Mouse (Mus musculus) lung, postnatal 10 days (tissue): ENCODE measurements around the gene Prkcz.

Source experiments
- DNase-seq: peaks from one replicate; pipeline ENCODE4 v3.0.0; 2021

Prkcz gene

DNA sequence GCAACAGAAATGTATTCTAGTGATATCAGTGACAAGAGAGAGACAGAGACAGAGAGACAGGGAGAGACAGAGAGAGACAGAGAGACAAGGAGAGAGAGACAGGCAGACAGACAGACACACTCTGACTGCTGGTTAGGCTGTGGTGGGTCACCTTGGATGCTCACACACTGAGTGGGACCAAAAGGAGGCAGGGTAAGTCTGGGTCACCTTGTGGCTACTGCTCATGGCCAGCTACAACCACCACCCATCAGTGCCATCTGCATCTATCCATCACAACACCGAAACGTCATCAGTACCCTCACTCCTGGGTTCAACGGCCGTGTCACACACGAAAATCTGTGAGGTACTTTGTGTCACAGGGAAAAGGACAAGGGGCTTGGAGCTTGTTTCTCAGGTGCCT, 53.6 kb downstream of the Prkcz start:
- no peak for DNase-seq

DNA sequence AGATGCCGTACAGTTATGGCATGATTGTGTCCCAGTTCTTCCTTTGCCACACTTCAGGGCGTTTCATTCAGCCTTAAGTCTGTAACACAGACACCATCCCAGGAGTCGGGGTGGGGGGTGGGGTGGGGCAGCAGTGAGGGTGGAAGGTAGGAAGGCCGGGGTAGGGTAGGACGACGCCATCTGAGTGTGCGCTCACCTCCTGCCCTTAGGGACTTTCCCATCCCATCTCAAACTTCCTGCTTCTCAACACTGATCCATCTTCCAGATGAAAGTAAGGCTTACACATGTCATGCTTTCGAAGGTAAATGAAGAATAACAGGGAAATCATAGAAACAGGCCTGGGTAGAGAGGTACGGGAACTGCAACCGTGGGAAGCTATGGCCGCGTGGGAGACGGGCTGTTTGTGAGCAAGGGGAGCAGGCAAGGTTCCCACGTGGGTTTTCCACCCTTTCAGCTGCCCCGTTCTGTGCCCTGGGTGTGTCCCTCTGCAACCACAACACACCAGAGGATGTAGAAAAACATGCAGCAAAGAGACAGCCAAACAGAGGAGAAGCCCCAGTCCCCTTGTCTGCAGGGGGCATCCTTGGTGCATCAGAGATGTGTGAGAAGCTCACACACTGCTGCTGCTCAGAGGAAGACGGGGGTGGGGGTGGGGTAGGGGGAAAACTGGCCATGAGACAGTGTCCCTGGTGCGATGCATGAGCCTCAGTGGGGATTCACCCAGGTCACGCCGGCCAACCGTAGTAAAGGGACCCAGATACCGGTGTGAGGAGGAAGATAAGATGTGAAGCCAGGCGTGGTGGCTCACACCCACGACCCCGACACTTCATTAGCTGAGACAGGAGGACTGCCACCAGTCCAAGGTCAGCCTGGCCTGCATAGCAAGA, 54.6 kb downstream of the Prkcz start:
- no peak for DNase-seq

DNA sequence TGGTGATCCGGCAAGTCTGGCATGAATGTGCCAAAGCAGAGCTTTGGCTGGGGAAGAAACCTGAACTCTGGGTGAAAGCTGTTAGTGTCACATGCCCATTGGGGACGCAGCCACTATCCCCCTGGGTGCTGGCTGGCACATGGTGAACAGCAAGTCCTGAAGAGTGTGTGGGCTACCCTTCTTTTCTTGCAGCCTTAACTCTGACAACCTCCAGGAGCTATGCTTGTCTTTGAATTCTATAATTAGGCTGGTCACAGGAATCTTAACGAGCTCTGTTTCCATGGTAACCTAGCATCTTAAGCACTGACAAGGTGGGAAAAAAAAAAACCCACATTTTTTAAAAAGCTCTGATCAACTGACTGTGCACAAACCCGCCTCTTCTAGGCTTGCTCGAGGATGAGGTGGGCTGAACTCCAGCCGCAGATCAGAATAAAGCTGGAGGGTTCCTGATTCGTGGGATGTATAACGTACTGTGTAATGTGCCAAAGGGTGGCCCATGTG, 55.6 kb downstream of the Prkcz start:
- DNase-seq = no peak

DNA sequence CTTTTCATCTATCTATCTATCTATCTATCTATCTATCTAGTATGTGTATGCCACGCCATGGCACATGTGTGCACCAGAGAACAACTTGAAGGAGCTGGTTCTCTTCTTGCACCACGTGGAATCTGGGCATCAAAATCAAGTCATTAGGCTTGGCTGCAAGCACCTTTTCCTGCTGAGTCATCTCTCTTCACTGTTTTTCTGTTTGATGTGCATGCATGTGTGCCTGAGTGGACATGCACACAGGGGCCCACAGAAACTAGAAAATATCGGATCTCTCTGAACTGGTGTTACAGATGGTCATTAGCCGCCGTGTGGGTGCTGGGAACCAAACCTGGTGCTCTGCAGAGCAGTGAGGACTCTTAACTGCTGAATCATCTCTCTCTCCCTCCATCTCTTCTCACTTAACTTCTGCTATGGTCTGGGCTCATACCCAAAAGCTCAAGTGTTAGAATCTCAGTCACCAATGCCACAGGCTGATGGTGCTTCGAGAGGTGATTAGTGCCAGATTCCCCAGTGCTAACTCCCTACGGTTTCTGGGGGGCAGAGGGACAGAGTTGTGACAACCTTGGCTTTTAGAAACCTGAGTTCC, 56.6 kb downstream of the Prkcz start:
- DNase-seq = no peak

DNA sequence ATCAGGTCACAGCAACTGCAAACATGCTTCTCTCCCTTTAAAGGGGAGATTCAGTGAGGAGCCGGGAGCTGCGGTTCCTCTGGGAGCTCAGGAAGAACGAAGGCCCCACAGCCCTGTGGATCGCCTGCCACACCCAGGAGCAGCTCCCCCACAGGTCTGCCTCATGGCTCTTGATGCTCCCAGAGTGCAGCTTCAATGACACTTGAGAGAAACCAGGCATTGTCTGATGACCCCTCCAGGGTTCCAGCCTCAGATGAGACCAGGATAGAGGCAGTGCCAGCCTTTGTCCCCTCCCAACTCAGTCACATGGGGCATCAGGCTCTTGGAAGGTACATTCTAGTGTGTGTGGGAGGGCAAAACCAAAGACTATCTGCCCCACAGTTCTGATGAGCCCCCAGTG, 59.2 kb downstream of the Prkcz start:
- DNase-seq = no peak

DNA sequence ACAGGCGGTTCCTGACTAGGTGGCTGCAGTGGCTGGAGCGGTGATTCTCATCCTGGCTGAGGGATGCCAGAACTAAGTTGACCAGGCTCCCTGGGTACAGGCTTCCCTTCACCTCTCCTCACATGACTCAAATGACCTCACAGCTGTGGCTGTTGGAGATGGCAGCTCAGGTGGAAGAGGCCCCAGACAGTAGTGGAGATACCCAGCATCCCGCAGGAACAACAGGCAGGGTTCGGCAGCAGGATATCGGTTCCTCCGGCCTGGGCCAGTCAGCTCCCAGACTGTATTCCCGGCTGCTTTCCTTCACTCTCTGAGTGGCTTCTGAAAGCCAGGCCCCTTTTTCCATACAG, 60.1 kb downstream of the Prkcz start:
- no peak for DNase-seq

DNA sequence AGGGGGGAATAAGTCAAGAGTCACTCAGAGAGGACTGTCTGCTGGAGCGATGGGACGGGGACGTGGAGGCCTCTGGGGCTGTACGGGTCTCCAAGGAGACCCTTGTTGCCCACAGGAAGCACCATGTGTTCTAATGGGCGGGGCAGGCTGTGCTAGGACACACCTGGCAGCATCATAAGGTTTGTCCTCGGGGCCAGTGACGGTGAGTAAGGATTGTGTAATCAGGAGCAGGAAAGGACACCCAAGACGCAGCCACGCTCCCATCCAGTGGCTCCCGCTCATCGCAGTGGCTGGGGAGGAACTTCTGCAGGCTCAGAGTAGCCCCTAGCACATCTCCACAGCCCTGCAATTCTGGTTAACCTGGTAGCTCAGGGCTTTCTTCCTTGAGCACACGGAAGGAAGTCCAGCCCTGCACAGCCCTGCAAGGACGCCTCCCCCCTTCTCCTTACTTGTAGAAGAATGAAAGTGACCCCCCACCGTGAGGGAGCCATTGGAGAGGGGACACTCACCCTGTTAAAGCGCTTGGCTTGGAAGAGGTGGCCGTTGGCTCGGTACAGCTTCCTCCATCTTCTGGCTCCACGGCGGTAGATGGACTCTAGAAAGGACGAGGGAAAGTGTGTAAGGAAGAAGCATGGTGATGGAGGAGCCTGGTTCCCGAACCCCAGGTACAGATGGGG, 60.6 kb downstream of the Prkcz start:
- no peak for DNase-seq

DNA sequence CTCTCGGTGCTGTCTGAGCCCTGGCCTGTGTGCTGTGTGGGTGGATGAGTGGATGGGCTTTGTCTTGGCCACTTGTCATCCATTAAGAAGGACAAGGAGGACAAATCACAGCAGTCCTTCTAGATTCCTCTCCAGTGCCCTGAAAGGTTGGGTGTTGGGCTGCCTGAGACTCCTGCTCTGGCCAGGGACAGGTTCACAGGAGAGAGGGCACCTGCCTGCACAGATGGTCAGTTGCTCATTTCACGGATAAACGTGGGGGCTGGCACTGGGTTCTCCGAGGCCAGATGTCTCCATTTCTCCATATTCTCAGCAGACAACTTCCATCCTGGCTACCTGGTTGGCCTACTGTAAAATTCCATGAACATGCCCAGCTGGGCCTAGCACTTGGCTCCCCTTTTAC, 62.3 kb downstream of the Prkcz start:
- DNase-seq = no peak

DNA sequence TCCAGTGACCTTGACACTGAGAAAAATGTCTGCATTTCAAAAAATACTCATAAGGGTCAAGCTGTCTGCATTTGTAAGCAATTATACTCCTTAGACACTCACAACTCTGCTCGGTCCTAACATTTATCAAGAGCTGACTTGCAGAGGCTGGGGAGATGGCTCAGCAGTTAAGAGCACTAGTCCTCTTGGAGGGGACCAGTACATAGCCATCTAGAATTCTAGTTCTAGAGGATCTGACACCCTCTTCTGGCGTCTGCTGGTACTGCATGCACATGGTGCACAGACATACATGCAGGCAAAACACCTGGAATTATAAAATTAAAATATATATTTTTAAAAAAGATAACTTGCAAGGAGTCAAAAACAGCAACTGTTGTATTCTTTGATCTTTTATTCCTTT, 64.1 kb downstream of the Prkcz start:
- peak; percentile 36 for DNase-seq

DNA sequence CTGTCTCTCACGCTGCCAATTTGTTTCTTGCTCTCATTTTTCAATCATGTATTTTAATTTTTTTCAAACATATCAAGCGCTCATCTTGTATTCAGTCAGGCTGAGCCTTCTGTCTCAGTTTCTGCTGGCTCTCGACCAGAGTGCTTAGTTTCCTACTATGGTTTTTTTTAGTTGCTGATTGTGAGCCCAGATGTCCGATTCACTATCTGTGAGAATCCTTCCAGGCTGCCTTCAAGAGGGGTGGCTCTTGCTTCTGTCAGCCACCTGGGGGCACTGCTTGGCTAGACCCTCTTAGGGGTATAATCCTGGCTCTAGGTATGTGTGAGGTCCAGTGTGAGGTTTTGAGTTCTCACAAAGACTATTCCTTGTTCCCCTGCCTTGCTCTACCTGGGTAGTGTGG, 65.2 kb downstream of the Prkcz start:
- peak; percentile 8 for DNase-seq

DNA sequence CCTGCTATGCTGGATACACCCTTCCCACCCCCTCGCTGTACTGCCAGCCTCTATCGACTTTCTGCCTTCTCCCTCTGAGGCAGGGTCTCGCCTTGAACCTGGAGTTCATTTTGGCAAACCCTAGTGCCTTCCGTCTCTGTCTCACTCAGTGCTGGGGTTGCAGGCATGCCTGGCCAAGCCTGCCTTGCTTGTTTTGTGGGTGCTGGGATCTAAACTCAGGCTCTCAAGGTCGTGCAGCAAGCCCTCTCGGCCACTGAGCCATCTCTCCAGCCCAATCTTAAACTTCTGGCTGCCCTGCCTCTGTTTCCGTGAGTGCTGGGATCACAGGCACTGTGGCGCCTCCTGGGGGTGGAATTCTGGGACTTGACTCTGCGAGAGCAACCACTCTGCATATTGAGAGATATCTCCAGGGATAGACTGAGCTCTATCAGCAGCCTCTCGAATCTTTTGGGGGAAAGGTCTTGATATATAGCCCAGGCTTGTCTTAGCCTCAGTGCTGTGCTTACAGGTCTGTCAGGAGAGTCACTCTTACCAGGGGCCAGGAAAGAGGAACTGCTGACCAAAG, 66.1 kb downstream of the Prkcz start:
- DNase-seq = peak; percentile 21

DNA sequence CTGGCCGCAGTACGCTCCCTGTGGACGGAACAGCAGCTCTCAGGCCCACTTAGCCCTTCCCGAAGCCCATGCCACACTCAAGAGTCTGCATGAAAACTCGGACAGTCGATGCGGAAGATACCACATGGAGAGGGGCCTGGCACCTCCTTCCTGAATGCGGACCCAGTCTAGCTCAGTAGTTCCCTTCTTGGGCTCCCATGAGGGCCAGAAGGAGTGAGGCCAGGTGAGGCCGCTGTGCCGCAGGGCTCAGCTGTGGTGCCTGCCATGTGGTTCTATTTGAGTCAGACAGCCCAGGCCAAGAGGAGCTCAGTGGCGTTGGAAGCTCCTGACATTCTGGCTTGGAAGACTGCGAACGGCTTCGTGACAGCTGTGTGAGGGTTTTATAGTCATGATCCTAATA, 66.8 kb downstream of the Prkcz start:
- no peak for DNase-seq

DNA sequence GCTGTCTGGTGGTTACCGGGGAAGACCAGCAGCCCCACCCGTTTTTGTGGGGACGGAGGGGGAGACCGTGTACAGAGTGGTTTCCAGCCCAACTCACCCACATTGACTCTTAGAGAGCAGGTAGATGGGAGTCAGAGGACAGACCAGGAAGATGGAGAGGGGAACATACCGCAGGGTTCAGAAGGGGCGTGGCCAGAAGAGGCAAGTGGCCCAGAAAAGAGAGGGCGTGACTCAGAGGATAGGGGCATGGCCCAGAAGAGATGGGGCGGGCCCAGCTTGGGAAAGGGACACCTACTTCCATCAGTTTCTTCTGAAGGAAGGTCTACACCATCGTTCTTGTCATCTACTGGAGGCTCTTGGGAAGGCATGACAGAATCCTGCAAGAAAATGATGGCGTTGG, 68.3 kb downstream of the Prkcz start:
- no peak for DNase-seq

DNA sequence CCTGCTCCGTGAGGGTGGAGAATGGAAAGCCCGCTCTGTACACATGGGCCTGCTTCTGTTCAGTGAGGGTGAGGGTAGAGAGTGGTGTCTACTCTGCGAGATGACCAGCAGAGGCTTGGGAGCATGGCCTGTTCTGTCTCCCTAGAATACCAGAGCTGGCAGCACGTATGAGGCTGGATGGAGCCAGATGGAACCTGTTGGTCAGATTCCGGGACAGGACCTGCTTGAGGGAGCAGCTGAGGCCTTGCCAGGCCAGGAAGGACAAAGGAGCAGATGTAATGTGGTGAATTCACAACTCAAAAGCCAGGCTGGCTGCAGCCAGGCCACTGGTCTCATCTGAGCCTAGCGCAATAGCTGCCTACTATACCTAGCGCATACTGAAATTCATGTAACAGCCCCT, 71.1 kb downstream of the Prkcz start:
- no peak for DNase-seq

DNA sequence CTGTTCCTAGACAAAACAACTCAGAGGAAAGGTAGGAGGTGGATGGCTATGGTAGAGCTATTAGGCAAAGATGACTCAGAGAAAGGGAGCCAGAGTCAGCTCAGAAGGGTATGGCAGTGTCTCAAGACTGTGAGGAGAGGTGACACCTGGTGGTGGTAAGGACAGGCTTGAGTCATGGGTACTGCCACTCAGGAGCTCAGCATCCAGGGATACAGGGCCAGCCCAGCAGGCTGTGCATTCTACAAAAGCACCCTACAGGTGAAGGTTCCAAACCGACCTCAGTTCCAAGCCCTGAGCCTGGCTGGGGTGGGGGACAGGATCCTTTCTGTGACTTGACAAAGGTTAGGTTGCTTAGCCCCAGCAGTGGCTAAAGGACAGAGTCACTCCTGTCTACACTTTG, 72.6 kb downstream of the Prkcz start:
- no peak for DNase-seq

DNA sequence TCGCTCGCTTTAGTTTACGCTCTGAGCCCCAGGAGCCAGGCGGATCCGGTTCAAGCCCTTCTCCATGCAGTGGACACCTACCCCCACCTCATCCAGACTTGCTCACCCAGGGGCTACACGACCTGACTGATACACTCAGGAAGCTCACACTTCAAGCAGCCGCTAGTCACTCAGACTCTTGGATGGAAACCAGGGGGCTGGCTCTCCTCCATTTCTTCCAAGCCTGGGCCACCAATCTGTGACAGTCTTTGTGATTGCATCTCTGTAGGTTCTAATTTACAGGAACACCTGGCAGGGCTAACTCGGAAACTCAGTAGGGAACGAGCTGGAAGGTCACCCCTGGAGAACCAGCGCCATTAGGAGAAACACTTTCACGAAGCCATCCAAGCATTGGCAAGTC, 73.4 kb downstream of the Prkcz start:
- no peak for DNase-seq

DNA sequence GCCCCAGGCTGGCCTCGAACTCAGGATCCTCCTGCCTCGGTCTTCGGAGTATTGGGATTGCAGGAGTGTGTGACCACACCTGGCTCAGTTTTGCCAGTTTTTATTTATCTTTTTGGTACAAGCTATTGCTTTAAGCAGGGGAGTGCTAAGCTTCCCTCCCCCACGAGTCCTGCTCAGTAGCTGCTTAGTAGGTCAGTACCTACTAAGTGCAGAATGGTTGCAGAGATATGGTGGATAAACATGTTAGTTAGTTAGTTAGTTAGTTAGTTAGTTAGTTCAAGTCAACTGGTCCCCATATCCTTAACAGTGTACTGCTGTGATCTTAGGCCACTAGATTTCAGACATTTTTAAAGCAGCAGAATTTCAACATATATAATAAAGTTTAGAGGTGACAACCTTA, 75.1 kb downstream of the Prkcz start:
- DNase-seq = no peak

DNA sequence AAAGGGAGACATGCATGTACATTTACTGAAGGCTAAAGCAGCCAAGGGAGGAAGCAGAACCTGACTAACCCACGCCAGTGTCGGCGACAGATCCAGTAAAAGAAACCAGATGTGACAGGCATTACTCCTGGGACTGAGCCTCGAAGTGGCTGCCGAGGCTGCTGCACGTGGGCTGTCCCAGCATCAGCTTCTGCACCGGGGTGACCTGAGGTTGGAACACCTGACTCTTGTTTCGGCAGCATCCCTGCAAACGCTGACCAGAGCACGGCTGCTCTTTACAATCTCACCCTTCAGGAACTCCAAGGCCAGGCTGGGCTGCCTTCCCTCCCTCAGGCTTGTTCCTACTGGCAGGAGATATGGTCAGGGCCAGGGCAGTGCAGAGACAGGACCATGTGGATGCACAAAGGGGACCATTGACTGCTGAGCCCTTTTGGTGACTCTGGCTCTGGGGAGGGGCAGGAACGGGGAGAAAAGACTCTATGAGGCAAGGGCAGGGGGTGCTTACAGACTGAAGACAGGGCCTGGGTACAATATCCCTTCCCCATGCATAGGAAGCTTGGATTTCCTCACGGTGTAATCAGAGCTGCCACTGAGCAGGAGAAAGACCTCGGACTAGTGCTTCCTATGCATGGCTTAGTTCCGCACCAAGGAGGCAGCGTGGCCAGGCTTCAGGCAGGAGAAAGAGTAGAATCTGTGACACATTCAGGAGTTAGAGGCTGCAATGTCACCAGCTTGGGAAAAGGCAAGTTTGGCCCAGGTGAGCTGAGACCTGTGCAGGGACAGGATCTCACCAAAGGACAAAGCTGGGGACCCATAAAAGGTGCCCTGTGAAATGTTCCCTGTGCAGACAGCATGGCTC, 76.4 kb downstream of the Prkcz start:
- DNase-seq = no peak

DNA sequence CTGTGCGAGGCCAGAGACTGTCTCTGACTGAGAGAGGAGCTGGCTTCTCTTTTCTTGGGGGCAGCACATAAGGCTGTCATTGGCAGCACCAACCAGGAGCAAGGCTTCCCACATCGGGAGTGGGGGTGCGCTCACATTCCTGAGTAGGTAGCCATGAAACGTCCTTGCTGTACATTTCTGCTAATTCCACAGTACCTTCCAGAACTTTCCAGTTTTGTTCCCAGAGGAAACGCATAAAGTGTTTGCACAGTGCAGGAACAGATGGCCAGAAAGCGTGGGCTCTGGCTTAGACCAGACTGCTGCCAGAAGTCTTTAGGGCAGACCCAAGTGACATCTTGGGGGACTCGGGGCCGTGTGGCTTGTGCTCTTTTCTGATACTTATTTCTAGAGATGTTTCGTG, 77.6 kb downstream of the Prkcz start:
- DNase-seq = no peak

DNA sequence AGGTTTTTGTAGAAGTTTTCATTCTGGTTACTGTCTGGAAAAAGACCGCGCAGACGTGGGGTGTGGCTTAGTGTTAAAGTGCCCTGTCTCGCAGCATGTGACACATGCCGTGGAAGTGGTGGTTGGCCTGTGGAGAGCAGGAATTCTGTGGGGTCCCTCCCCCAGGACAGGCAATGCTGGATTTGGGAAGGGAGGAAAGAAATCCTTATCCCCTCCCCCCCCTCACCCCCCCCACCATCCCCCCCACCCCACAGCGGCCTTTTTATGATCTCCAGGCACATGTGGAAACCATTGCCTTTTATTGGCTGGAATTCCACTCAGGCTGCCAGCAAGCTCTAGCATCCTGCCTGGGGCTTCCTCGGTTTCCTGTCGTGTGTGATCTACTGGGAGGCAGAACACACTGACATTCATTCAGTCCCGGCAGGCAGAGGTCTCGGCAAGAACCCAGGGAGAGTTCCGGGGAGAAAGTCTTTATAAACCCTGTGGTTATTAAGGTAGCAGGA, 78.1 kb downstream of the Prkcz start:
- peak; percentile 59 for DNase-seq

DNA sequence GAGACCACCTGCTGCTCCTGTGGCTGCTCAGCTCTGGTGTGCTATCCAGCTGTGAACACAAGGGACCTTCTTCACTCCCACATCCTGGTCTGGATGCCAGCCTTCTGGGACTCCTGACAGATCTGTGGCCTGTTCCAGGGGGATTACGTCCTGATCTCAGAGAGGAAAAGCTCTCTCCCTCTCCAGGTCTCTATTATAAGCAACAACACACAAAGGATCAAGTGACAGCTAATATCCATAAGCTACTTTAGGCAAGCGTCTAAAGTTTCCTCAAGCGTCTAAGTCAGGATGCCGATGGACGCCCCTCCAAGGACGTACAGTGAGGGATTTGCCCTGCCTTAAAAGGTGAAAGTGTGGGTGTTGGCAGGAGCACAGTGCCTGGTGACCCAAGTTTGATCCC, 78.9 kb downstream of the Prkcz start:
- no peak for DNase-seq

DNA sequence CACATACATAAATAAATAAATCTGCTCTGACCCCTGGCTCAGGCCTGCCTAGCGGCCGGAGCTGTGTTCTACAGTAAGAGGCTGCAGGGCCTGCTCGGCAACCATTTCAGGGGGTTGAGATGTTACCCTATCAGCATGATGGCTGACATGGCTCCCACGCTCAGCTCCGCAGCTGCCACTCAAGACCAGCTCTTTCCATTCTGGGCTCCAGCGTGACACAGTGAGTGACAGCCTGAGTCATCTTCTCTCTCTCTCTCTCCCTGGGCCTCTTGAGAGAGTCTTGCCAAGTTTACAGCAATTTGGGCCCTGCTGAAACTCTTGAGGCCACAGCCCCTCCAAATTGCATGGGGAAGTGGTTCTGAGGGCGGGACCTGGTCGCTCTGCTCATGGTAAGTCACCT, 79.5 kb downstream of the Prkcz start:
- DNase-seq = no peak

DNA sequence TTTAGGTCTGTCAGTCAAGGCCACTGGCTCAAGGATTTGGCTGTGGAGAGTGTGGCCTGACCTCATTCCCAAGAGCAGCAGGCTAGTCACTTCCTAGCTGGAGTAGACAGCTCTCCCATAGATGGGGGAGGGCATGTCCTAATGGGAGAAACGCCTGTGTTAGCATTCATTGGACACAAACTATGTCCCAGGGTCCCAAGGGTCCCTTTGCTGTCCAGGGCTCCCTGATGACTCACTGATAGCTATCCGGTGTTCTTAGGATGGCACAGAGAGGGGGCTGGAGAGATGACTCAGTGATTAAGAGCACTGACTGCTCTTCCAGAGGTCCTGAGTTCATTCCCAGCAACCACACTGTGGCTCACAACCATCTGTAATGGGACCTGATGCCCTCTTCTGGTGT, 79.9 kb downstream of the Prkcz start:
- no peak for DNase-seq
